Mouse (Mus musculus) forebrain, embryonic 13.5 days (tissue): Measurements from ENCODE around the gene 0610010K14Rik. TPM values are rescaled to one million over a fixed set of nuclear protein-coding genes. Genes with fewer than 3 reads are reported as not detected.

Experiments
- ATAC-seq: fragments of 200-750 bp; cut with Nextera tagmentation; 2 replicates; pipeline ENCODE4 v1.8.0; 2017
- H3K27ac ChIP-seq: fragments of 300-500 bp; sonication (generic); 2 replicates; pipeline ENCODE4 v1.5.1; 2015; ENCODE audit warnings: inconsistent platforms, mild to moderate bottlenecking, moderate library complexity
- H3K27me3 ChIP-seq: fragments of 300-500 bp; sonication (generic); 2 replicates; pipeline ENCODE4 v1.6.1; 2015; ENCODE audit warnings: mild to moderate bottlenecking, inconsistent platforms
- H3K36me3 ChIP-seq: fragments of 300-500 bp; sonication (generic); 2 replicates; pipeline ENCODE4 v1.6.1; 2015; ENCODE audit warnings: mild to moderate bottlenecking, inconsistent platforms; ENCODE audit not compliant: poor library complexity, severe bottlenecking
- H3K4me1 ChIP-seq: fragments of 300-500 bp; sonication (generic); 2 replicates; pipeline ENCODE4 v1.6.1; 2015; ENCODE audit warnings: inconsistent platforms
- H3K4me2 ChIP-seq: fragments of 300-500 bp; sonication (generic); 2 replicates; pipeline ENCODE4 v1.6.1; 2015; ENCODE audit warnings: inconsistent platforms, mild to moderate bottlenecking, moderate library complexity
- H3K4me3 ChIP-seq: fragments of 300-500 bp; sonication (generic); 2 replicates; pipeline ENCODE4 v1.5.1; 2015; ENCODE audit warnings: mild to moderate bottlenecking, inconsistent platforms
- H3K9ac ChIP-seq: fragments of 300-500 bp; sonication (generic); 2 replicates; pipeline ENCODE4 v1.6.1; 2015; ENCODE audit warnings: mild to moderate bottlenecking, inconsistent platforms
- H3K9me3 ChIP-seq: fragments of 300-500 bp; sonication (generic); replicated peaks from 2 replicates; pipeline ENCODE4 v1.6.1; 2016; ENCODE audit warnings: inconsistent platforms
- WGBS: fragments of 180-500 bp; shearing (Covaris S2); methylation state at CpG from one replicate; pipeline ENCODE4 v1.1.7; 2015; 5-methylcytosine and 5-hydroxymethylcytosine counted together
- polyA plus RNA-seq: library from polyadenylated mRNA; unstranded; fragments of >200 nt; fragmentation: Nextera tagmentation; extraction: Ambion mirVana; gene quantifications from 2 replicates; pipeline ENCODE4 v1.2.1, GENCODE M21; 2015

0610010K14Rik gene
- polyA plus RNA-seq, 1 experiment from 2014 or later = 229 TPM

DNA sequence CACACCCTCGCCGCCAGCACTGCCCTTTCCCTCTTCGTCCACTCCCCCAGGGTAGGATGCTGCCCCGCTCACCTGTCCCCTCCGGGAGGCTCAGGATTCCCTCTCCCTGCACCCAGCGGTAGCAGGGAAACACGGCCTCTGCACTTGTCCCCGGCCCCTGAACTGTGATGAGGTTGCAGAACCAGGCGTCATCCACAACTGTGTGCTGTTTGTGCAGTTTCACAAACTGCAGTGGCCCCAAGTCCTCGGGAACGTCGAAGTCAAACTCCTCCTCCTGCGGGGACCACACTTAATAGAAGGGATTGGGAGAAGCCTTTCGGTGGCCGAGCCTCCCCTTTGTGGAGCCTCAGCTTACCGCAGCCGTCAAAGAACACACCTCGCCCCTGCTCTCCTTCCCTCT is 16.6 kb upstream of the 0610010K14Rik start:
- no peak overlapping the region for H3K27ac ChIP-seq
- H3K9me3 ChIP-seq = no peaks in the 10 kb centered on the region
- H3K9ac ChIP-seq = no peak overlapping the region
- peak overlapping the region; percentile 31 for H3K4me2 ChIP-seq
- peaks cover 63% of the 10 kb centered on the region for H3K27me3 ChIP-seq
- no peak for ATAC-seq
- WGBS = 4% methylated on average over 18 of the region's 18 CpGs
- H3K4me1 ChIP-seq = peaks cover 11% of the 10 kb centered on the region
- no peaks in the 10 kb centered on the region for H3K36me3 ChIP-seq
- peak overlapping the region; percentile 14; the same call in 1 of the 2 replicates for H3K4me3 ChIP-seq

DNA sequence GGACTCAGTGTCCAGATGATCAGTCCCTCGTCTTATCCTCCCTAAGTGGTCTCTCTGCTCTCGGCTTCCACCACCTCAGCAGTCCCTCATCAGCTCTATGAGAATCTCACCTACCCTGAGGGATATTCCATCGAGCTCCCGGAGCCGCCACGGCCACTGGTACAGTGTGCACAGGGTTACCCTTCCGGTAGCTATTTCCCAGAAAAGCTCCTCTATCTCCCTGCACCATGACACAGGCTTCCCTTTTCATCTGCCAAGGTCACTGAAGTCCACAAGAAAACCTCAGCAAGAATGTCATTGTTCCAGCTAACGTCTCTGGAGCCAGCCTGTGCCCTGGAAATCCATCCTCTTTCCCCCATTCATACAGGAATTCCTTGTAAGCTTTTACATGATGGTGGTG is 14.1 kb upstream of the 0610010K14Rik start:
- ATAC-seq = no peak
- peaks cover 11% of the 10 kb centered on the region for H3K4me1 ChIP-seq
- no peak overlapping the region for H3K4me3 ChIP-seq
- peaks cover 71% of the 10 kb centered on the region for H3K27me3 ChIP-seq
- WGBS = 84% methylated on average over 8 of the region's 8 CpGs
- no peak overlapping the region for H3K9ac ChIP-seq
- no peaks in the 10 kb centered on the region for H3K9me3 ChIP-seq
- H3K36me3 ChIP-seq = no peaks in the 10 kb centered on the region
- H3K4me2 ChIP-seq = no peak overlapping the region
- H3K27ac ChIP-seq = no peak overlapping the region

DNA sequence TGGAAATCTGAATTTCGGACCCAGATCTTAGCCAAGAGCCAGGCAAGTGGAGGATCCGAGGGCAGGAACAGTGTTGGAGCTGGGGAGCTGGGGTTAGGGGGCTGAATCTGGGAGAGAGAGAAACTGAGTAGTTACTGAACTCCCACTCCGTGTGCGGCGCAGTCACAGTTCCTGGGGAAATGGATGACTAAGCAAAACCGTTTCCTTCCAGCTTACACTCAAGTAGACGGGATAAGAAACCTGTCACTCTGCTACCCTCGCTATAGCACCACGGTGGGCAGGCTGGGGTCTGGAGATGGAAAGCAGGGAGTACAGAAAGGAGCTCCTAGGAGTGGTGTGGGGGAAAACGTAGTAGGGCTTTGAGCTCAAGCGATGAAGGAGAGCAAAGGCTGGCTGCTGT is 12.4 kb upstream of the 0610010K14Rik start:
- no peak for ATAC-seq
- peaks cover 63% of the 10 kb centered on the region for H3K27me3 ChIP-seq
- no peak overlapping the region for H3K27ac ChIP-seq
- no peak overlapping the region for H3K9ac ChIP-seq
- no peak overlapping the region for H3K4me2 ChIP-seq
- no peaks in the 10 kb centered on the region for H3K36me3 ChIP-seq
- peaks cover 9% of the 10 kb centered on the region for H3K4me1 ChIP-seq
- H3K4me3 ChIP-seq = no peak overlapping the region
- H3K9me3 ChIP-seq = no peaks in the 10 kb centered on the region
- WGBS = 79% methylated on average over 11 of the region's 11 CpGs

GRCm38 (mm10) chr11:70247136-70247845 is 9.6 kb upstream of the 0610010K14Rik start:
- H3K4me1 ChIP-seq = no peaks in the 10 kb centered on the region
- no peak for ATAC-seq
- 50% methylated on average over 9 of the region's 9 CpGs for WGBS
- H3K4me2 ChIP-seq = no peak overlapping the region
- H3K27me3 ChIP-seq = peaks cover 40% of the 10 kb centered on the region
- H3K27ac ChIP-seq = no peak overlapping the region
- H3K9ac ChIP-seq = no peak overlapping the region
- H3K36me3 ChIP-seq = no peaks in the 10 kb centered on the region
- no peaks in the 10 kb centered on the region for H3K9me3 ChIP-seq
- H3K4me3 ChIP-seq = no peak overlapping the region

GRCm38 (mm10) chr11:70242591-70242990 is 4.9 kb upstream of the 0610010K14Rik start:
- Histone ChIP-seq H3K9me3 (no peaks in the 10 kb centered on the region), H3K9ac (no peak overlapping the region), H3K4me1 (peaks cover 19% of the 10 kb centered on the region), H3K4me2 (no peak overlapping the region), H3K36me3 (no peaks in the 10 kb centered on the region), H3K27me3 (peaks cover 15% of the 10 kb centered on the region; the same call in 1 of the 2 replicates), H3K4me3 (no peak overlapping the region), H3K27ac (no peak overlapping the region)
- WGBS = 72% methylated on average over 11 of the region's 11 CpGs
- ATAC-seq = no peak

DNA sequence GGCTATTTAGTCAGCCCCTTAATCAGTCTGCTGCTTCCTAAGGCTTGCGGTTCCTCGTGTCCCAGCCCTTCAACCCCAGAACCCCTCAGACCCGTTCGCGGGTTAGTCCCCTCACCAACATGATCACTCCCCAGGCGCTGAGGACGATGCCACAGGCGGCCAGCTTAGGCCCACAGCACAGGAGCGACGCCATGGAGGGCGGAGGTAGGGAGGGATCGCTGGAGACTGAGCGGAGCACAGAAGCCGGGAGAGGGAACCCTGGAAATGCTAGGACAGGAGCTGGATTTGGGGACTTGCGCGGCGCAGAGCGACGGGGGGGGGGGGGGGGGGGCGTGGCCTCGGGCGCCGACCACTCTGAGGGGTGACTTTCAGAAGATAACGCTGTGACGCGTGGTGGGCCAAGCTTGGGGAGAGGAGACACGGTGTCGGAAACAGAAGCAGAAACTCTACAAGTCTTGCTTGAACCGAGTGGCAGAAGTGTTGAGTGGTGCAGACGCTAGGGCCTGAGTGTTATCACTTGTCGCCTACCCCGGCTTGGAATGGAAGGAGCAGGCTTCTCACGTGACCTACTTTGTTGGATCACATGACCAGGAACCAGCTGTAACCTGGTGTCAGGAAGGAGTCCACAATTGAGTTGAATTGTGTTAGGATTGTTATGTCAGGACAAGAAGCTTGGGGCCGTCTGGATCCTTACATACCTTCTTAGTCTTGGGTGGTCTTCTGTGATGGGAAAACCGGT is 2.0 kb upstream of the 0610010K14Rik start, which contains the start of the genes Gm21988 and Rnasek:
Gene Gm21988, minus strand, starts transcription at position 290 of the 739 bp plus-strand sequence.
Gene Rnasek, minus strand, starts transcription at position 302 of the 739 bp plus-strand sequence.
- peak; percentile 59 for ATAC-seq
- Histone ChIP-seq H3K4me1 (peaks cover 32% of the 10 kb centered on the region), H3K27ac (peak within 1 kb of the TSS; percentile 84)

GRCm38 (mm10) chr11:70238591-70239440 is 1.1 kb upstream of the 0610010K14Rik start:
- peak overlapping the region; percentile 84 for H3K27ac ChIP-seq
- 14% methylated on average over 23 of the region's 23 CpGs for WGBS
- no peaks in the 10 kb centered on the region for H3K27me3 ChIP-seq
- H3K4me3 ChIP-seq = peak overlapping the region; percentile 94
- H3K4me2 ChIP-seq = peak overlapping the region; percentile 99
- peaks cover 20% of the 10 kb centered on the region for H3K36me3 ChIP-seq
- H3K9ac ChIP-seq = peak overlapping the region; percentile 91
- ATAC-seq = no peak
- no peaks in the 10 kb centered on the region for H3K9me3 ChIP-seq
- peaks cover 32% of the 10 kb centered on the region for H3K4me1 ChIP-seq

More for the DNA sequence above, 2.0 kb upstream of the 0610010K14Rik start, which contains the start of the genes Gm21988 and Rnasek:
- Histone ChIP-seq H3K9ac (peak within 1 kb of the TSS; percentile 91), H3K4me3 (peak within 1 kb of the TSS; percentile 94), H3K9me3 (no peaks in the 10 kb centered on the region), H3K36me3 (peaks cover 14% of the 10 kb centered on the region), H3K4me2 (peak within 1 kb of the TSS; percentile 99), H3K27me3 (0 out of 2 replicates have a peak, but pooled peaks cover 5% of the 10 kb centered on the region)
- under 1% methylated on average over 27 of the region's 35 CpGs for WGBS

GRCm38 (mm10) chr11:70236717-70237116 is 997 bp downstream of the 0610010K14Rik start:
- 35% methylated on average over 7 of the region's 7 CpGs for WGBS
- H3K36me3 ChIP-seq = peaks cover 20% of the 10 kb centered on the region
- no peaks in the 10 kb centered on the region for H3K27me3 ChIP-seq
- peaks cover 42% of the 10 kb centered on the region for H3K4me1 ChIP-seq
- no peaks in the 10 kb centered on the region for H3K9me3 ChIP-seq
- peak overlapping the region; percentile 99 for H3K4me2 ChIP-seq
- H3K9ac ChIP-seq = peak overlapping the region; percentile 80
- ATAC-seq = no peak
- H3K4me3 ChIP-seq = peak overlapping the region; percentile 94
- H3K27ac ChIP-seq = peak overlapping the region; percentile 89

- no peak overlapping the region for H3K9ac ChIP-seq
- WGBS = 92% methylated on average over 12 of the region's 12 CpGs
- no peak overlapping the region for H3K27ac ChIP-seq
- no peak overlapping the region for H3K4me3 ChIP-seq
- H3K9me3 ChIP-seq = no peaks in the 10 kb centered on the region
- no peak overlapping the region for H3K4me2 ChIP-seq
- ATAC-seq = no peak
- peaks cover 38% of the 10 kb centered on the region for H3K4me1 ChIP-seq
- H3K27me3 ChIP-seq = peaks cover 7% of the 10 kb centered on the region; the same call in 1 of the 2 replicates
- H3K36me3 ChIP-seq = peaks cover 20% of the 10 kb centered on the region
Measured at GRCm38 (mm10) chr11:70235254-70235900, 2.3 kb downstream of the 0610010K14Rik start.

- peaks cover 42% of the 10 kb centered on the region for H3K4me1 ChIP-seq
- H3K4me2 ChIP-seq = no peak overlapping the region
- WGBS = 93% methylated on average over 8 of the region's 8 CpGs
- no peak for ATAC-seq
- no peak overlapping the region for H3K4me3 ChIP-seq
- peaks cover 16% of the 10 kb centered on the region for H3K27me3 ChIP-seq
- no peaks in the 10 kb centered on the region for H3K9me3 ChIP-seq
- H3K36me3 ChIP-seq = peaks cover 20% of the 10 kb centered on the region
- no peak overlapping the region for H3K27ac ChIP-seq
- no peak overlapping the region for H3K9ac ChIP-seq
Measured at GRCm38 (mm10) chr11:70234497-70234896, 3.2 kb downstream of the 0610010K14Rik start.

DNA sequence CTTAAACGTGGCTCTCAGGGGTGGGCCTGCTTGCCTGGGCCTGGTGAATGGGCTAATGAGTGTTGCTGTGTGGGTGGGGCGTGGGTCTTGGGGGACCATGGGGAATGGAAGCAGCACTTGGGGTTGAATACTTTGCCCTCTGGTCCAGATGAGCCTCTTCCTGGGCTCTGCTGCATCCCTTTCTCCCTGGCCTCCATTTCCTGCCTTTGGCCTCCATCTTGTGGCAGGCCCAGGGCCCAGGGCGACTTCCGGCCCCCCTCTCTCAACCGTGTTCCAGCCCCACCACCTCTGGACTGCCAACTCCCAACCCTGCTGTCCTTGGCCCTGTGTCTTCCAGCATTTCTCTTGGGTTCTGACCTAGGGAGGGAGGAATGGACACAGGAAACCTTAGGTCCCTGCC is 3.7 kb downstream of the 0610010K14Rik start:
- Histone ChIP-seq H3K4me1 (peaks cover 44% of the 10 kb centered on the region), H3K4me3 (no peak overlapping the region)
- WGBS = 50% methylated on average over 5 of the region's 5 CpGs

More for the DNA sequence above, 3.7 kb downstream of the 0610010K14Rik start:
- Histone ChIP-seq H3K9ac (no peak overlapping the region), H3K9me3 (no peaks in the 10 kb centered on the region), H3K36me3 (peaks cover 20% of the 10 kb centered on the region), H3K4me2 (no peak overlapping the region), H3K27me3 (peaks cover 20% of the 10 kb centered on the region), H3K27ac (no peak overlapping the region)
- no peak for ATAC-seq
